Mouse (Mus musculus) B cell, adult 2 months (primary cell): ENCODE measurements around the gene Lrrc71.

ENCODE experiments used
- DNase-seq, 2 experiments: peaks; one replicate each; pipeline ENCODE4 v3.0.0; 2022

Gene Lrrc71

GRCm38 (mm10) chr3:87763202-87763601 is 14.8 kb upstream of the Lrrc71 start:
- DNase-seq, result no peak

DNA sequence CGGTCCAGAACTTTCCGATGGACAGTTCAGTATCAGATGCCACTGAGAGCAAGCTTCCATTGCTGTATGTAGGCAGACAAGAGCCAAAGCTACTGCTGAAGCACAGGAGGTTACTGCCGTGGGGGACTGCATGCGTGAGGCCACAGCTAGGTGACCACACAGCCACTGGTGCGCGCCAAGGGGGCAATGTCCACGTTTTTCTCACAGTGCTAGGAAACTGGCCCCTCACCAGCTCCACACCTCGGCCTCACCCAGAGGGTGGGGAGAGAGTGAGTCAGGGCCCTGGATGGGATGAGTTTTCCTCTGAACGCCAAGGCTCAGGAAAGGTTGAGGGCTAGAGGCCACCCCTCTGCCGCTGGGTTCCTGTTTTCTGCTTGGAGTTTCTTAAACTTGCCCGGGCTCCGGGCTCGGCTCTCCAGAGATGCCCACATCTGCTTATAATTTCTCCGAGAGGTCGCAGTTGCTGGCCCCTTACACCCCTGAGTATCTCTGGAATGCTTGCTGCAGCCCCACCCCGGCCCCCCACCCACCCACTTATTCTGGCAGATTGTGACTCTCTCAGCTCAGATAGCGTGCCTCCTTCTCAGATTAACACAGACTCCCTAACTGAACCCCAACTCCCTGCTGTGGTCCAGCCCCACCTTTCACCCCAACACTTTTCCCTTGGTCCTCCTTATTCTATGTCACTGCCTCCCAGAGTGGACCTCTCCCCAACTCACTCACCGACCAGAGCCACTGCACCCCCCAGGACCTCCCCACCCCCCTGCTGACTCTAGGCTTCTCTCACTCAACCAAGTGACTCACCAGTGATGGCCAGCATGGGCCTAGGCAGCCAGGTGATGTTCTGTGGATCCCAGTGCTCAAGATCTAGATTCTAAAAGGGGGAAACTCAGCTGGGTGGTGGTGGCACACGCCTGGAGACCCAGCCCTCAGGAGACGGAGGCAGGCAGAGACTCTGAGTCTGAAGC is 13.3 kb upstream of the Lrrc71 start:
- no peak for DNase-seq

DNA sequence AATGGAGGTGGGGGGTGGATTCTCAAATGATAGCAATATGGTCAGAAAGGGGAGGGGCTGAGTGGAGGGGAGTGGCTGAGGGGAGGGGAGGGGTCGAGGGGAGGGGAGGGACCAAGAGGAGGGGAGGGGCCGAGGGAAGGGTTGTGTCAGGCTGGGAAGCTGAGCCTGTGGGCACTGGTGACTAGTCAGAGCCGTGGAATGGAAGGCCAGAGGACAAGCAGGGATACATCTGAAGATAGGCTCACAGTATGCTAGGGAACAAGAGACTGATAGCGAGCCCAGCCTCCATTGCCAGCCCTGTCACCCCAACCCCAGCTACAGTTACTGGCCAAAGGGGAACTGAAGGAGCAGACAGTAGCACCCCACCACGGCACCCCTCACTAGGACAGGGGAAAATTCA is 10.2 kb upstream of the Lrrc71 start:
- no peak for DNase-seq

- no peak for DNase-seq
These were observed 8.1 kb upstream of the Lrrc71 start for GRCm38 (mm10) chr3:87756488-87756887.

- peak; percentile 90 for DNase-seq
These were observed 7.5 kb upstream of the Lrrc71 start for GRCm38 (mm10) chr3:87755964-87756363.

DNA sequence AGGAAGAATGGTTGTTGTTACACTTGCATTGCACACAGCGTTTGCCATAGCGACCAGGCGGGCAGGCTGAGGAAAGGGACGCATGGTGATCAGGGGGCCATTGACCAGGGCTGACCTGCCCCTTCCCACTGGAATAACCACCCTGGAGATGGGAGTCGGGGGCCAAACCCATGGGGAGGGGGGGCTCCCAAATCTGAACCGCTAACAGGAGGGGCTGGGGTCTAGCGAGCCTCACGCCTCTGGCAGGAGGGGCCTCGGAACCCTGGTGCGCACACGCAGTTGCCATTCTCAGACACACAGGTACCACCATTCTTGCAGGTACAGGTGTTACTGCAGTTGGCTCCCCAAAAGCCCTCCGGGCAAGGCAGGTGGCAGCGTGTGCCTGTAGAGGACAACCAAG is 5.4 kb upstream of the Lrrc71 start:
- DNase-seq, result no peak

GRCm38 (mm10) chr3:87752567-87752966 is 4.1 kb upstream of the Lrrc71 start:
- no peak for DNase-seq

DNA sequence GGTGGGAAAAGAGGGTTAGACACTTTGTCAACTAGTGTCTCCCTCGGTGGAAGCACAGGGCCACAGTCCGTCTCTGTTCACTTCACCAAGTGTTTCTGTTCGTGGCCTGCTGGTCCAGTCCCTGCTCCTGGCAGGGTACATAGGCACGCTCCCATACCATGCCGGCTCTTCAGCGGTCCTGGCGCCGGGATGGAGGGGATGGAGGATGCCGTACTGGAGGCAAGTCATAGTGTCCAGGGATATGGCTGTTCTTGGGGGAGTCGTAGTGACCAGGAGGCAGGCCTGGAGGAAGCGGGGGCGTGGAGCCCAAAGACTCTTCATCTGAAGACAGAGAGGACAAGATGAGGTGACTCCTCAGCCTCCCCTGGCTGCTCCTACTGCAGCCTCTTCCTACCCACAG is 1.6 kb upstream of the Lrrc71 start:
- no peak for DNase-seq

- DNase-seq, result peak; percentile 56 to 59
These were observed 611 bp upstream of the Lrrc71 start for GRCm38 (mm10) chr3:87749036-87749435.

DNA sequence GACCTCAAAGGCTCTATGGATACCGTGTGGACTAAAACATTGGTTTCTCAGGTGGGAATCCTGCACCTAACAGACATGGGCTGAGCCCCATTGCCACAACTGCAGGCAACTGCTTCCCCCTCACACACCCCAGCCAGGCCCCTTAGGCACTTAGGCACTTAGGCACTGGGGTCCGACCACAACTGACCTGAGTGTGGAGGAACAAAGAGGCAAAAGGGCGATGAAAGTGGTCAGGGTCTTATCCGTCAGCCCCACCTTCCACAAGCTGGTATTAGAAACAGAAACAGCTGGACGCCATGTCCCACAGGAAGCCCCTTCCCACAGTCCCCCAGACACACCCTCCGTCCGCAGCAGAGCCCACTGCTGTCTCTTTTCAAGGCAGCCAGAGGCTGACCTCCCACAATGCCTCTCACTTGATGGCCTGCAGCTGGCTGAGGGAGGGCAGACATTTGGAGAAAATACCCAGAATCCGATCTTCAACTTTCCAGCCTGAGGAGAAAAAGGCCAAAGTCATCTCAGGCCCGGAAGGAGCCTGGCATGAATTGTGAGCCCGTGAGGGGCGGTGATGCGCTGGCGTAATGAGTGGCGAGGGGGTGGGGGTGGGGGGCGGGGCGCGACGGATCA is 3.3 kb downstream of the Lrrc71 start:
- DNase-seq, result no peak

DNA sequence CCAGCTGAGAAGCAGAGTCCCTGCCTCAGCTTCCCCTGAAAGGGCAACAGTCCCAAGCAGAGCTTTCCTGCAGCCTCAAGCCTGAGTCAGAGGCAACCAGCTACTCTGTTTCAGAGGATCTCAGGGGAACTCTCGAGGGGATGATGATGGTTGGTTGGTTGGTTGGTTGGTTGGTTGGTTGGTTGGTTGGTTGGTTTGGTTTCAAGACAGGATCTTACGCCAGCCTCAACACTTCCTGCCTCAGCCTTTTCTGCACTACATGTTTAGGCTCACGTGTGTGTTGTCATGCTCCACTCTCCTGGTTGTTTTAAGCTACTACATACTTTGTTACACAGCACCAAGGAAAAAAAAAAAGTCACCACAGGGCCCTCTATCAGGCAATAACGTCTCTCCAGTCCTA is 4.5 kb downstream of the Lrrc71 start:
- peak; percentile 37 to 43 for DNase-seq

DNA sequence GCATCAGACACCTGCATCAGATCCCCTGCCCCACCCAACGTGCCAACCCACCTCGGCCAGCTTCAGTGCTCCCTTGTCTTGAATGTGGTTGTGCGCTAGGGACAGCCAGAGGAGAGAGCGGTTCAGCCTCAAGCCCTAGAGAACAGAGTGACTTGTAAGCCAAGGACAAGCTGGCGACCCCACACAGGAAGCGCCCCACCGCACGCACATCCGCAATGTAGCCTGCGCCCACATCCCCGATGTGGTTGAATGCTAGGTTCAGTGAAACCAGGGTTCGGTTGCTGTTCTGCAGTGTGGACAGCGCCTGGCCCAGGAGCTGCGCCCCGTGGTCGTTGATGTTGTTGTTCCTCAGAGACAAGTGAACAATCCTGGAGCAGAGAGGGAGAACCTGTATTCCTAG is 5.7 kb downstream of the Lrrc71 start:
- DNase-seq, result peak; percentile 65 to 70

GRCm38 (mm10) chr3:87742013-87742412 is 6.4 kb downstream of the Lrrc71 start:
- DNase-seq, result no peak

DNA sequence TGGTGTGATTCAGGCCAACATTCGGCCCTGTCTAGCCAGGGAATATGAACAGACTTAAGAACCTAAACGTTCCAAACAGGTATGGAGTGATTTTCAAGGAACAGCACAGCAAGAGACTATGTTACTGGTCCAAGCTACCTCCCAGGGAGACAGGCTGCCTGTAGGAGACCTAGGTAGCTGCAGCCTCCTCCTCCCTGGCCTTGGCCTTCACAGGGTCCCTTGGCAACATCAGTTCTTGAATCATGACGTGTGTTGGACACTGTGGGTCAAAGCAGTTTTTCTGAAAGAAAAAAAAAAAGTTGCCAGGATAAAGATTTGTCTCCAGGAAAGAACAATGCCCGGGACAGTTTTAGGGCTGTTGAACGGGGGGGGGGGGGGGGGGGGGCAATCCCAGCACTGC is 9.5 kb downstream of the Lrrc71 start:
- no peak for DNase-seq

DNA sequence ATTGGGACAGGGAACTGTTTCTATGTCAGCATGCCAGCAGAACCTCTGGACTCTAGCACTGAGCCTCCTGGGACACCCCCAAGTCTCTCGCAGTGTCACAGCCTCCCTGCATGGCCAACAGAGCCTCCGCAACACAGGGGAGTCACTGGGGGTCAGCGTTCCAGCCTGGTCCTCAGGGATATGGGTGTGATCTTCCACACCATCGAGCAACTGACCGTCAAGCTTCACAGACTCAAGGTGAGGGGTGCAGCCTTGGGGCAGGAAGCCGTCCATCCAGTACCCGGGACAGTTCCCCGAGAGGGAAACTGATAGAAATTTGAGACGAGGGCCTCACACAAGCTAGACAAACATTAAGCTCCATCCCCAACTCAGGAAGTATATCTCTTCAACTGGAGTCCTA is 13.1 kb downstream of the Lrrc71 start:
- DNase-seq, result no peak

- no peak for DNase-seq
These were observed 14.3 kb downstream of the Lrrc71 start for GRCm38 (mm10) chr3:87733984-87734761.

GRCm38 (mm10) chr3:87733098-87733497 is 15.3 kb downstream of the Lrrc71 start:
- no peak for DNase-seq

DNA sequence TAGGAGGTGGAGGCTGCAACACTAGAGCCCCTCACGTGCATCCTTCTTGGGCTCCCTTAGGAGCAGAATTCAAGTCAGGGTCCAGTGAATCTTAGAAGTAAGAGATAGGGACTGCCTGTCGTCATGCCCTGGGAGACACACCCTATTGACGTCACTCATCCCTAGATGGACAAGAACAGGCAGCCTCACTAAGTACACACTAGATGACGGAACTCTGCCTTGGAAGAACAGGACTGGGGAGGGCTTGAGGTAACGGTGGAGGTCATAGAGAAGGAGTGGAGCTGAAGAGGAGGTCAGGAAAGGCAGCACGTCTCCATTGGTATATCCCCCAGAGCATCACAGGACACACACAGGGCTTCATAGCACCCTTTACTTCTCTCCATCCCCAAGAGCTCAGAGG is 19.7 kb downstream of the Lrrc71 start:
- DNase-seq, result no peak

DNA sequence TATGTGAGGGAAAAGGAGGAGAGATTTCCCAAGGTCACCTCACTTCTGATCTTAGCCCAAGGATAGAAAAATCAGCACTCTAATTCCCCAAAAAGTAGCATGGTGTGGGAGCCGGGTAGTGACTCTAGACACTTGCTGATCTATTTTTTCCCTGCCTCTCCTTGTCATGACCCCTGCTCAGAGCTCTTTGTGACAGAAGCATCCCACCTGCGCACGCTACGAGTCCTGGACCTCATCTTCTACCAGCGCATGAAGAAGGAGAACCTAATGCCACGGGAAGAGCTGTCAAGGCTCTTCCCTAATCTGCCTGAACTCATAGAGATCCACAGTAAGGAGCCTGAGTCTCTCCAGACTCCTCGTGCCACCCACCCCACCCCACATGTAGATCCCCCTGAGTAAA is 22.2 kb downstream of the Lrrc71 start:
- DNase-seq, result no peak

DNA sequence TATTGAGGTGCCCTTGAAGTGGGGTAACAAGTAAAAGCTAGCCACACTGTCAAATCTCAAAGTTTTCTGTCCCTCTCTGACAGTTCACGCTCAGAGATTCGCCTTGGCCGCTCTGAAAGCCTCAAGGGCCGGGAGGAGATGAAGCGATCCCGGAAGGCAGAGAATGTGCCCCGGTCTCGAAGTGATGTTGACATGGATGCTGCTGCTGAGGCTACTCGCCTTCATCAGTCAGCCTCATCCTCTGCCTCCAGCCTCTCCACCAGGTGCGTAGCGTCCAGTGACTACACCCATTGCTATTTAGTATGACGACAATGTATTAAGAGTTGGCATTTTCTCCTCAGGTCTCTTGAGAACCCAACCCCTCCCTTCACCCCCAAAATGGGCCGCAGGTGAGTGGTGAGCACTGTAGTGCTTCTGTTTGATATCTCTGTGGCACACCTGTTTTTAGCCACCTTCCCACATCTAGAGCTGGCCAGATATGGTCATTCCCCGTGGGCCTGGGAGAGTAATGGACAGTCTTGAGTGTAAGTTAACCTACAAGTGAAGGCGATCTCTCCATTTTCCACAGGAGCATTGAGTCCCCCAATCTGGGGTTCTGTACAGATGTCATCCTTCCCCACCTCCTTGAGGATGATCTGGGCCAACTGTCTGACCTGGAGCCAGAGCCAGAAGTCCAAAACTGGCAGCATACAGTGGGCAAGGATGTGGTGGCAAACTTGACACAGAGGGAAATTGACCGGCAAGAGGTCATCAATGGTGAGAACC is 22.8 kb downstream of the Lrrc71 start:
- DNase-seq, result no peak

DNA sequence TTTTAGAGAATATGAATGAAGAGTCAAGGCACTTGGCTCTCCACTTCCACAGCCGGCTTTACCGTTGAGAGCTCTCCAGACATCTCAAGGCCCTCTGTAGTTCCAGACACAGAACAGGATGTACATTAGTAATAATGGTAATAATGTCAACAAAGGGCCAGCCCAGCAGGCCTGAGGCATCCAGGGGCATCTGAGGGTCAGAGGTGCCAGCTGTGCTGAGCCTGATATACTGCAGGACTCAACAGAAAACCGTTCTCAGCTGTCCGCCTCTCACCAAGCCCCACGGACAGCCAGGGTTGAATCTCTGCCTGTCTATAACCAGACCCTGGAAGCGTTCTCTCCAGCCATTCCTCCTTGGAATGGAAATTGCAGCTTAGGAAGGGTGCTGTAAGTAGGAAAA is 23.9 kb downstream of the Lrrc71 start:
- no peak for DNase-seq

GRCm38 (mm10) chr3:87718525-87718924 is 29.9 kb downstream of the Lrrc71 start:
- no peak for DNase-seq
